Mouse (Mus musculus) B cell, adult 67 days (primary cell): Measurements from ENCODE around the gene Gm14406. TPM values are rescaled to one million over a fixed set of nuclear protein-coding genes. Genes with fewer than 3 reads are reported as not detected.

Experiments
- total RNA-seq, 2 experiments: library from RNA; stranded (reverse); gene quantifications; 4 replicates each; pipeline ENCODE4 v1.2.4; 2023

Gene Gm14406
- not detected for total RNA-seq

DNA sequence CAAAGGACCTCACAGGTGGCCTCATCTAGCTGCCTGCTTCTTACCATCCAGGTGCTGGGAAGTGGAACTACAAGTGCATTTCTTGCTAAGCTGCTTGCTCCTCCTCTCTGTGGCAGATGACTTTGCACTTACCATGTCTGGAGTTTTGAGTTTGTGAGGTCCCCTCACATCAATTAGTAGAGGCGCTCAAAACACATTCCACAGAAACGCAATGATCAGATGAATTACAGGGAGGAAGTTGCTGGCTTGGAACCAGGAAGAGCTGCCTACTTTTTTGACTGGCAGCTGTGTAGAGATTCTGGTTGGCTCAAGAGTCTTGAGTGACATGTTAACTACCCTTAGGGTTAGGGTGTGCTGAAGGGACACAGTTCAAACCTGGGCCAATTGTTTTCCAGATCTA lies at the start of gene Gm14406:
Gene Gm14406, minus strand, starts transcription at position 213 of the 400 bp plus-strand sequence.

Other genes starting within 250 kb of the Gm14406 start
- 1 to 10 TPM; 2.1 to 3.9 TPM for gene Gm14418, start 179.9 kb downstream of the Gm14406 start, total RNA-seq
- gene Zfp970, start 113.5 kb downstream of the Gm14406 start, total RNA-seq: 1 to 10 TPM; 3.3 to 4.7 TPM
- gene Gm14403, start 80.0 kb downstream of the Gm14406 start, total RNA-seq: 1 to 10 TPM; 5.5 to 5.7 TPM
- 1 to 10 TPM; 4.7 to 8.4 TPM for gene Gm14322, start 181.1 kb upstream of the Gm14406 start, total RNA-seq